Mouse (Mus musculus) ES-Bruce4 (cell line): Measurements from ENCODE around the gene Eya2.

Source experiments
- CTCF ChIP-seq: IDR thresholded peaks from one replicate; pipeline ENCODE4 v1.8.1; 2011; ENCODE audit warnings: low read depth, low read length
- EP300 ChIP-seq: IDR thresholded peaks from 2 replicates; pipeline ENCODE4 v1.6.1; 2011; ENCODE audit warnings: low read depth, low read length; ENCODE audit not compliant: insufficient read depth
- POLR2A ChIP-seq: IDR thresholded peaks from one replicate; pipeline ENCODE4 v1.8.1; 2011; ENCODE audit warnings: low read length; ENCODE audit not compliant: insufficient read depth

GRCm38 (mm10) chr2:165626826-165627225 is 32.0 kb downstream of the Eya2 start:
- TF ChIP-seq CTCF, result no peak
- TF ChIP-seq POLR2A, result no peak
- TF ChIP-seq EP300, result no peak
